Mouse (Mus musculus): Measurements from ENCODE around the gene Gm20481. TPM values are rescaled to one million over a fixed set of nuclear protein-coding genes. Genes with fewer than 3 reads are reported as not detected.

The Gm20481 gene
- total RNA-seq, 1 experiment from 2014 or later: not detected

DNA sequence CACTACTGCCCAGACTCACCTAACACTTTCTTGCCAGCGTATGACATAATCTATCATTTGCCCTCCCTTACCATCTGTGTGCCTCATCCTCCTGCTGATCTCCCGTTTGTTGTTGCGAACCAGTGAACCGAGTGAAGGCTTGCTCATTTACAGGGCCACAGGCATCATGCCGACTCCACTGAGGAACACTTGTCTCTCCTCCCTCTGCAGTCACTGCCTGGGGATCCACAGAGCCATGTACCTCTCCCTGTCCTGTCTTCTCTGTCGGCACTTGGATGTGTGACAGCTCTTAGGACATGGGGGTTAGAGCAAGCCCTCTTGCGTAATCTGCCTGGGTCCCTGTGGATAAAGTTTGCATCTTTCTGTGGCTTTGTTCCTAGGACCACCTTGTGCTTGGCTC is 39.9 kb downstream of the Gm20481 start:
- no peak for ATAC-seq (replicated peaks in 1 of 2; ENCODE audit: insufficient read depth in 1 of 2, low FRiP score in 2 of 2, low TSS enrichment in 1 of 2, low read depth in 1 of 2, poor library complexity in 2 of 2, severe bottlenecking in 2 of 2)

DNA sequence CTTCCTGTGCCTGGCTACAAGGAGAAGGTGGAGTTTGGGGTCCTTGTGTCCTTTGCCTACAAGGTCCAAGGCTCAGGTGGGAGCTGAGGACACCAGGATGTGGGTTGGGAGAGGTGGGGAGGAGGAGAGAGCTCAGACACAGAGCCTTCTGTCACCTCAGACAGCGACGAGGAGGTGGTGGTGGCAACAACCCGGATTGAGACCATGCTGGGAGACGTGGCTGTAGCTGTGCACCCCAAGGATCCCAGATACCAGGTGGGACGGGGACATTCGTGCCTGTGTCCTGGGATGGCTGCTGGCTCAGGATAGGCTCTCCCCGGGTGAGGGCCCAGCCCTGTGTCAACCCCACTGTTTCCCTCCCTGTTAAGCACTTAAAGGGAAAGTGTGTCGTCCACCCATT is 41.7 kb downstream of the Gm20481 start:
- no peak for ATAC-seq (replicated peaks in 1 of 2; ENCODE audit: insufficient read depth in 1 of 2, low FRiP score in 2 of 2, low TSS enrichment in 1 of 2, low read depth in 1 of 2, poor library complexity in 2 of 2, severe bottlenecking in 2 of 2)

GRCm38 (mm10) chr17:35012430-35012829 is 42.7 kb downstream of the Gm20481 start:
- no peak for ATAC-seq (replicated peaks in 1 of 2; ENCODE audit: insufficient read depth in 1 of 2, low FRiP score in 2 of 2, low TSS enrichment in 1 of 2, low read depth in 1 of 2, poor library complexity in 2 of 2, severe bottlenecking in 2 of 2)

DNA sequence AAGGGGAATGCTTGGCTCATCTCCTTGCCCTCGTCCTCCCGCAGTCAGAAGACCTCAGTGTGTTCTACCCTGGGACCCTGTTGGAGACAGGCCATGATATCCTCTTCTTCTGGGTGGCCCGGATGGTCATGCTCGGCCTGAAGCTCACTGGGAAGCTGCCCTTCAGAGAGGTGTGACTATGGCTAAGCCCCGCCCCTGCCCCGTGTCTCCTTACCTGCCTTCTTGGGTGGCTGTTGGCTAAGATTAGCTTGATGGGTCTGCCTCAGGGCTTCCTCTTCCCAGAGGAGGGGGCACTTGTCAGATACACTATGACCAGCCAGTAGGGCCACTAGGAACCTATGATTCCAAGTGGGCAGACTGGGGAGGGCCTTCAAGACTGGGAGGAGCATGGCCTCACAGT is 43.5 kb downstream of the Gm20481 start:
- no peak for ATAC-seq (replicated peaks in 1 of 2; ENCODE audit: insufficient read depth in 1 of 2, low FRiP score in 2 of 2, low TSS enrichment in 1 of 2, low read depth in 1 of 2, poor library complexity in 2 of 2, severe bottlenecking in 2 of 2)

DNA sequence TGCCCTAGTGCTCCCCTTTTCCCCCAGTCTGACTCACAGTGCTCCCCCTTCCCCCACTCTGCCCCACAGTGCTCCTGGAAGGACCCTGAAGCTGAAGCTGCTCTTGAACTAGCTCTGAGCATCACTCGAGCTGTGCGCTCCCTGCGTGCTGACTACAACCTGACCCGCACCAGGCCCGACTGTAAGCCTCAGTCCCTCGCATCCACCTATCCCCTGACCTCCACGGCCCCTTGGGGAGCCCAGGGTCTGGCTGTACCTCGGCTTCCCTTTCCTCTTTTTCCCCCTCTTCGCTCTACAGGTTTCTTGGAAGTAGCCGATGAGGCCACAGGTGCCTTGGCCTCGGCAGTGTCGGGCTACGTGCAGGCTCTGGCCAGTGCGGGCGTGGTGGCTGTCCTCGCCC is 45.6 kb downstream of the Gm20481 start:
- no peak for ATAC-seq (replicated peaks in 1 of 2; ENCODE audit: insufficient read depth in 1 of 2, low FRiP score in 2 of 2, low TSS enrichment in 1 of 2, low read depth in 1 of 2, poor library complexity in 2 of 2, severe bottlenecking in 2 of 2)

GRCm38 (mm10) chr17:35016376-35016775 is 46.7 kb downstream of the Gm20481 start, which contains the start of gene Vwa7:
Vwa7 (plus strand) TSS chr17:35016579.
- peak; percentile 20 to 36; a peak in 2 of 4 replicates for ATAC-seq (replicated peaks in 1 of 2; ENCODE audit: insufficient read depth in 1 of 2, low FRiP score in 2 of 2, low TSS enrichment in 1 of 2, low read depth in 1 of 2, poor library complexity in 2 of 2, severe bottlenecking in 2 of 2)

GRCm38 (mm10) chr17:35016791-35017705 is 47.3 kb downstream of the Gm20481 start:
- no peak for ATAC-seq (replicated peaks in 1 of 2; ENCODE audit: insufficient read depth in 1 of 2, low FRiP score in 2 of 2, low TSS enrichment in 1 of 2, low read depth in 1 of 2, poor library complexity in 2 of 2, severe bottlenecking in 2 of 2)

DNA sequence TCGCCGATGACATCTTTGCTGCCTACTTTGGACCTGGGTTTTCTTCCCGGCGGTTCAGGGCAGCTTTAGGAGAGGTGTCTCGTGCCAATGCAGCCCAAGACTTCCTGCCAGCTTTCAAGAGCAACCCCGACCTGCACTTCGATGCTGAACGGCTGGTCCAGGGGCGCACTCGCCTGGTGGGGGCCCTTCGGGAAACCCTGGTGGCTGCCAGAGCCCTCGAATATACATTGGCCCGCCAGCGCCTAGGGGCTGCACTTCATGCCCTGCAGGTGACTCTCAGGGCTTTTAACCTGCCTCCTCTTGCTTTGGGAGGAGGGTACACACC is 48.0 kb downstream of the Gm20481 start:
- ATAC-seq (replicated peaks in 1 of 2; ENCODE audit: insufficient read depth in 1 of 2, low FRiP score in 2 of 2, low TSS enrichment in 1 of 2, low read depth in 1 of 2, poor library complexity in 2 of 2, severe bottlenecking in 2 of 2): no peak

- ATAC-seq (replicated peaks in 1 of 2; ENCODE audit: insufficient read depth in 1 of 2, low FRiP score in 2 of 2, low TSS enrichment in 1 of 2, low read depth in 1 of 2, poor library complexity in 2 of 2, severe bottlenecking in 2 of 2): no peak
Measured at GRCm38 (mm10) chr17:35018171-35018570, 48.5 kb downstream of the Gm20481 start.

DNA sequence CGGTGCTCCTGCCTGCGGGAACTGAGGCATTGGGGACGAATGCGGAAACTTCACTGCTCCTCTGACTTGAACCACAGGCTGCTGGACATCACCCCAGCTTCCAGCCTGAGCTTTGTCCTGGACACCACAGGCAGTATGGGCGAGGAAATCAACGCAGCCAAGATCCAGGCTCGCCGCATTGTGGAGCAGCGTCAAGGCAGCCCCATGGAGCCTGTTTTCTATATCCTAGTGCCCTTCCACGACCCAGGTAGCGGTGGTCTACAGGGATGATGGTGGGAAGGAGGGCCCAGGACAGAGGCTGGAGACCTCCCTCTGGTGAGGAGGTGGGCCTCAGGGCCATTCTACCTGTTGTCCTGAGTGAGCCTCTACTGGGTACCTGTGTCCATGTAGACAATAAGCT is 50.2 kb downstream of the Gm20481 start:
- no peak for ATAC-seq (replicated peaks in 1 of 2; ENCODE audit: insufficient read depth in 1 of 2, low FRiP score in 2 of 2, low TSS enrichment in 1 of 2, low read depth in 1 of 2, poor library complexity in 2 of 2, severe bottlenecking in 2 of 2)

GRCm38 (mm10) chr17:35020551-35020950 is 50.8 kb downstream of the Gm20481 start:
- no peak for ATAC-seq (replicated peaks in 1 of 2; ENCODE audit: insufficient read depth in 1 of 2, low FRiP score in 2 of 2, low TSS enrichment in 1 of 2, low read depth in 1 of 2, poor library complexity in 2 of 2, severe bottlenecking in 2 of 2)

DNA sequence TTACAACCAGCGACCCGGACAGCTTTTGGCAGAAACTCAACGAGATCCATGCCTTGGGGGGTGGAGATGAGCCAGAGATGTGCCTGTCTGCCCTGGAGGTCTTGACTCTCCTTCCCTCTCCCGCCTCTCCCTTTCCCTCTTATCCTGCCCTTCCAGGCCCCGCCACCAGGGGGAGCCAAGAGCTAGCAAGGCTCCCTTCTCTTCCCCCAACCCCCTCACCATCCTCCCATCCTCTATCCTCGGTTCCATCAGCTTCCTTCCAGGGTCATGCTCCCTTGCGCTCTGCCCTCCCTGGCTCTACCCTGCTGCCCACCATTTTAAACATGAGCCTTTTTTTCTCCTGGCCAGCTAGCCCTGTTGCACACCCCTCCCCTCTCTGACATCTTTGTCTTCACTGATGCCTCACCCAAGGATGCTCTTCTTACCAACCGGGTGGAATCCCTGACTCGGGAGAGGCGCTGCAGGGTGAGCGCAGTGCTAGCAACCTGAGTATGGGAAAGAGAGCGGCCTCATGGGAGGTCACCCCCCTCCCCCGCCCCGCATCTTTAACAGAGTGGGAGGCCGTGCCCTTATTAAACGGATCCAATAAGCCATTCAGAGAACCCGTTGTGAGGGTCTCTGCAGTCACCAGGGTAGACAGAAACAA is 51.6 kb downstream of the Gm20481 start:
- peak; percentile 57 to 61 for ATAC-seq (replicated peaks in 1 of 2; ENCODE audit: insufficient read depth in 1 of 2, low FRiP score in 2 of 2, low TSS enrichment in 1 of 2, low read depth in 1 of 2, poor library complexity in 2 of 2, severe bottlenecking in 2 of 2)

Other genes starting within 250 kb of the Gm20481 start
- gene C4b, start 226.0 kb upstream of the Gm20481 start, total RNA-seq (2017): 1.0 and 1.4 TPM in 2 replicates
- gene Cyp21a1, start 165.4 kb upstream of the Gm20481 start, total RNA-seq (2017): not detected in 2 replicates
- 26.7 and 35.4 TPM in 2 replicates for gene Stk19, start 133.0 kb upstream of the Gm20481 start, total RNA-seq (2017)
- gene Dxo, start 132.9 kb upstream of the Gm20481 start, total RNA-seq (2017): 16.4 and 18.6 TPM in 2 replicates
- 44.0 and 55.5 TPM in 2 replicates for gene Skiv2l, start 119.7 kb upstream of the Gm20481 start, total RNA-seq (2017)
- 40.6 and 41.3 TPM in 2 replicates for gene Nelfe, start 119.5 kb upstream of the Gm20481 start, total RNA-seq (2017)
- gene Cfb, start 107.4 kb upstream of the Gm20481 start, total RNA-seq (2017): not detected in 2 replicates
- gene Zbtb12, start 90.4 kb upstream of the Gm20481 start, total RNA-seq (2017): 11.3 and 15.1 TPM in 2 replicates
- gene Gm20547, start 87.9 kb upstream of the Gm20481 start, total RNA-seq (2017): not detected in 2 replicates
- 3.3 TPM in 1 of 2 replicates, not detected in the other for gene C2, start 71.6 kb upstream of the Gm20481 start, total RNA-seq (2017)
- 106 and 109 TPM in 2 replicates for gene Ehmt2, start 71.4 kb upstream of the Gm20481 start, total RNA-seq (2017)
- gene Slc44a4, start 55.4 kb upstream of the Gm20481 start, total RNA-seq (2017): 0.19 TPM in 1 of 2 replicates, not detected in the other
- gene Neu1, start 38.7 kb upstream of the Gm20481 start, total RNA-seq (2017): 6.9 and 12.1 TPM in 2 replicates
- 18.4 and 24.7 TPM in 2 replicates for gene Hspa1b, start 10.7 kb upstream of the Gm20481 start, total RNA-seq (2017)
- 16.3 and 22.9 TPM in 2 replicates for gene Hspa1a, start 2.2 kb downstream of the Gm20481 start, total RNA-seq (2017)
- 0.05 TPM in 1 of 2 replicates, not detected in the other for gene Hspa1l, start 2.8 kb downstream of the Gm20481 start, total RNA-seq (2017)
- 28.5 and 39.0 TPM in 2 replicates for gene Lsm2, start 11.9 kb downstream of the Gm20481 start, total RNA-seq (2017)
- 228 and 415 TPM in 2 replicates for gene Vars, start 31.1 kb downstream of the Gm20481 start, total RNA-seq (2017)
- 0.38 and 0.45 TPM in 2 replicates for gene Vwa7, start 46.7 kb downstream of the Gm20481 start, total RNA-seq (2017)
- gene Sapcd1, start 58.1 kb downstream of the Gm20481 start, total RNA-seq (2017): 1.7 TPM in 1 of 2 replicates, not detected in the other
- 3.7 and 7.9 TPM in 2 replicates for gene Msh5, start 76.8 kb downstream of the Gm20481 start, total RNA-seq (2017)
- gene Clic1, start 80.1 kb downstream of the Gm20481 start, total RNA-seq (2017): 294 and 299 TPM in 2 replicates
- 27.4 and 32.3 TPM in 2 replicates for gene Ddah2, start 89.1 kb downstream of the Gm20481 start, total RNA-seq (2017)
- not detected in 2 replicates for gene Ly6g6c, start 95.5 kb downstream of the Gm20481 start, total RNA-seq (2017)
- gene Mpig6b, start 96.3 kb downstream of the Gm20481 start, total RNA-seq (2017): not detected in 2 replicates
- gene Ly6g6e, start 107.0 kb downstream of the Gm20481 start, total RNA-seq (2017): not detected in 2 replicates
- not detected in 2 replicates for gene Ly6g6d, start 108.2 kb downstream of the Gm20481 start, total RNA-seq (2017)
- not detected in 2 replicates for gene Ly6g6f, start 115.7 kb downstream of the Gm20481 start, total RNA-seq (2017)
- gene Abhd16a, start 119.4 kb downstream of the Gm20481 start, total RNA-seq (2017): 25.9 and 30.0 TPM in 2 replicates
- gene Ly6g5c, start 138.4 kb downstream of the Gm20481 start, total RNA-seq (2017): not detected in 2 replicates
- gene Ly6g5b, start 145.5 kb downstream of the Gm20481 start, total RNA-seq (2017): 1.6 TPM in 1 of 2 replicates, not detected in the other
- gene Gpank1, start 151.5 kb downstream of the Gm20481 start, total RNA-seq (2017): 31.2 and 35.1 TPM in 2 replicates
- 250 and 330 TPM in 2 replicates for gene Csnk2b, start 152.1 kb downstream of the Gm20481 start, total RNA-seq (2017)
- 6.1 and 6.3 TPM in 2 replicates for gene D17H6S53E, start 156.5 kb downstream of the Gm20481 start, total RNA-seq (2017)
- 0.38 TPM in 1 of 2 replicates, not detected in the other for gene Apom, start 162.1 kb downstream of the Gm20481 start, total RNA-seq (2017)
- gene Bag6, start 165.3 kb downstream of the Gm20481 start, total RNA-seq (2017): 109 and 121 TPM in 2 replicates
- 61.3 and 65.9 TPM in 2 replicates for gene Prrc2a, start 195.0 kb downstream of the Gm20481 start, total RNA-seq (2017)
- 1.8 TPM in 1 of 2 replicates, not detected in the other for gene Aif1, start 206.2 kb downstream of the Gm20481 start, total RNA-seq (2017)
- 85.1 and 145 TPM in 2 replicates for gene Lst1, start 218.5 kb downstream of the Gm20481 start, total RNA-seq (2017)
- gene Ltb, start 224.5 kb downstream of the Gm20481 start, total RNA-seq (2017): 31.4 and 64.0 TPM in 2 replicates
- 22.3 and 44.4 TPM in 2 replicates for gene Tnf, start 232.1 kb downstream of the Gm20481 start, total RNA-seq (2017)
- gene Lta, start 235.4 kb downstream of the Gm20481 start, total RNA-seq (2017): not detected in 2 replicates